Mouse (Mus musculus) spleen, adult 12 weeks (tissue): ENCODE data around the gene Atf5.
A peak's percentile ranks its signal among the peaks of the same experiment; 100 is the strongest.

Source experiments
- DNase-seq: peaks from one replicate; pipeline ENCODE4 v3.0.0; 2022; ENCODE audit warnings: low spot score

Atf5 gene

DNA sequence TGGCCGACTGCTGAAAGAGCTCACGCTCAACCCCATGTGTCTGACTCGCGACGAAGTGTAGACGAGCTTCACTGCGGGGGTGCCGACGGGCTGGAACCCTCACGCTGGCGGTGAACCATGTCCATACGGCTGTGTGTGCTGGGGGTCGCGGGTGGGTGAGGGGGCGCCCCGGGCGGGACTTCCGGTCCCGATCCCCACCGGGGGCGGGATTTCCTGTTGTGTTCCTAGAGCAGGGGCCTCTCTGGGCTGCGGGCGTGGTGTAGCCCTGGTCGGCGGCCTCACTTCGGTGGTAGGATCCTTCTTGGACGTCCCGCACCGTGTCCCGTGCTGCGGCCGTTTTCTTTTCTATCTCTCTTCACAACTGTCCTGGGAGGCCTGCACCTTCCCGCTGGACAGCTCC is 33.7 kb upstream of the Atf5 start:
- no peak for DNase-seq

DNA sequence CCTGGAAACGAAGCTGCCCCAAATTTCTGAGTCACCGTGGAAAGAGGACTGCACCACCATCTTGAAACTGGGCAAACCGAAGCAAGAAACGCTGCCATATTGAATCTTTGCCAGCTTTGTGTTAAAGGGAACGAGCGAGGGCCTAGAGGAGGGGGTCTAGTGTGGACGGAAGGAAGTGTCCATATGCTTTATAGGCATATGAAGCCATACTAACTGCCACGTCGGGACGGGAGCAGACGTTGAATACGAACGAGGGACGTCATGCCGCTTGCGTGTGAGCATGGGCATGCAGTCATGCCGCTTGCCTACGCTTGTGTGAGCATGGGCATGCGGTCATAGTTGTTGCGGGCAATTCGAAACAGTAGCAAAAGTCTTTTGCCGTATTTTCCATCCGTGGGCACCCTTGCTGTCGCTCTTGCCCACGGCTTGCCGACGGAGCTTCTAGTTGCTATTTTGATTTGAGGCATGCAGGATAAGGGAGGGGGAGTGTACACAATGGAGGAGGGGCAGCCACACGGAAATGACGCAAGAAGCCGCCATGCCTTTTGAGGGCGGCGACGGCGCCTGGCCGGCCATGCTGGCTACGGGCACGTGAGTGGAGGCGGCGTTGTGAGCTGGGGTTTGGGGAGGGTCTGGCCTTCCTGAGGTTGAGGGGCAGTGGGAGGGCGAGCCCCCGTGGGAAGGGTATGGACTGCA is 33.1 kb upstream of the Atf5 start:
- DNase-seq = peak; percentile 83

DNA sequence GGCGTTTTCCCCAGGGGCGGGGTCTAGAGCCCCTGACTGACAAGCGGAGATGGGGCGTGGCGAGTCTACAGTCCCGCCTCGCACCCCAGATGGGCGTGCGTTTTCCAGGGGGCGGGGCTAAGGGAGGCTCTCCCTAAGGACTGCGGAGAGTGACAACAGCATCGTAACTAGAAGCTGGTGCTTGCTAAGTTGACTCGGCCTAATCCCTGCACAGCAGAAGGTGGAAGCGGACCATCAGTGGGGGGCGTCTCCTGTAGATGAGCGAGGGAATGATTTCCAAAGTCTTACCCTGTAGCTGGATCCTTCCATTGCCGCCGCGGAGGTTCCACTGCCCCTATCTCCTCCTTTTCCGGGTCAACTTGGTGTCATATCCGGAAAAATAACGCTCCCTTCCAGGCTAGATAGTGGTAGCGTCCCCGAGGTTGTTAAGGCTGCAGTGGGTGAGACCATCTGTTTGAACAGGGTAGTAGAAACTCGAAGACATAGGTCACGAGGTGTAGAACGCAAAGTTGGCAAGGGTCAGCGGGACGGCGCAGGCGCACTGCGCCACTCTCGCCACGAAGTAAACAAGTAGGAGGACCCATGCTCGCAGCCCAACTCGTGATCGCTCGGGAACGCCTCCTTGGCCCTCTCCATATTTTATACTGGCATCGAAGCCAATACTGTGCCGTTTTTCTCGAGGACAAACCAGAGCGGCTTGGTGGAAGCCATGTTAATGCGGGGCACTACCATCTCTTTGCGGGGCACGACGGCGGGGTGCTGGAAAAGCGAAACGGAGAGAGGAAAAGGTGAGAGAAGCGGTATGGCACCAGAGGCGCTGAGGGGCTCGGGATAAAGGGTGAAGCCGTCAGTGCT is 32.3 kb upstream of the Atf5 start, which contains the start of the genes Akt1s1 and Tbc1d17:
TSS of gene Akt1s1 (plus strand) at position 431 of the 855 bp plus-strand sequence.
TSS of gene Tbc1d17 (minus strand) at position 519 of the 855 bp plus-strand sequence.
- DNase-seq = peak; percentile 95

DNA sequence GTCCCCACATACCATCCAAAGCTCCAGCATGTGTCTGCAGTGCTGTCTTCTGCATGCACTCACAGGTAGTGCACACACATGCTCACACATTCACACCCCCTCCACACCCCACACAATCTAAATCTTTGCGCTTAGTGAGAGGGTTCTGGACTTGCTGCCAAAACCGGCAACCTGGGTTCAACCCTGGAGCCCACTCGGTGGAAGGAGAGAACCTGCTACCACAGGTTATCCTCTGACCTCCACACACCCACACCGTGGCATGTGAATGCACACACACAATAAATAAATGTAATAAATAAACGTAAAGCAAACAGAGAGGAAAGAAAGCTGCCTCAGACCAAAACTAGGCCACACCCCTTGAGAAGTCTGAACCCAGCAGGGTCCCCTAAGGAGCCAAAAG is 31.3 kb upstream of the Atf5 start:
- DNase-seq = no peak

DNA sequence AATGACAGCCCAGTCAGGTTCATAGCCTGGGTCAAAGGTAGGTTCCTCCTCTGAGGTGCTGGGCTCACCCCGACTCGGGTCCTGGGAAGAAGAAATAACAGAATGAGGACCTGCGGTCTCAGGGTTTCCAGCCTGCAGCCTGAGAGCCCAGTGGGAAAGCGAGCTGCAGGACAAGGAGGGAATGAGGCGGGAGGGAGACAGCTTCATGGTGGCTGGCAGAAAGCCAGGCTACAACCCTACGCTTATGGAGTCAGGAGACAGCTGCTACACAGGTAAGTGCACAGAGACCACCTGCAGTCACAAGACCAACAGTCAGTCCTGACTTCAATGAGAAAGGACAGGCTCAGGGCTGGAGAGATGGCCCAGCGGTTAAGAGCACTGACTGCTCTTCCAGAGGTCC is 30.3 kb upstream of the Atf5 start:
- no peak for DNase-seq

DNA sequence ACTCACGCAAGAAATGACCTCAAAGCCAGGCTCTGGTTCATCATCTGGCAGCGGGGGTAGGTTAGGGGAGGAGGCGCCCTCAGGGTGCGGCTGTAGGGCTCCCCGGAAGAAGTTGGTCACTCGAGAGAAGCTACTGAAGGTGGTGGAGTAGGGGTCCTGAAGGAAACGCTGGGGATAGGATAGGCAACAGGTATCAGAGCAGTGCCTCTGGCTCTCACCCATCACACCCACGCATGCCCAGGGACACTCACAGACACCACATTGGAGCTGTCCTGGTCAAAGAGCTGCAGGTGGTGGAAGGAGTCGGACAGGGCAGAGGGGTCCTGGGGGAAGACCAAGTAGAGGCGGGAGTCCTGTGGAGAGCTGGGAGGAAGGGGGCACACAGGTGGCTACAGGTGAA is 28.5 kb upstream of the Atf5 start:
- DNase-seq = no peak

DNA sequence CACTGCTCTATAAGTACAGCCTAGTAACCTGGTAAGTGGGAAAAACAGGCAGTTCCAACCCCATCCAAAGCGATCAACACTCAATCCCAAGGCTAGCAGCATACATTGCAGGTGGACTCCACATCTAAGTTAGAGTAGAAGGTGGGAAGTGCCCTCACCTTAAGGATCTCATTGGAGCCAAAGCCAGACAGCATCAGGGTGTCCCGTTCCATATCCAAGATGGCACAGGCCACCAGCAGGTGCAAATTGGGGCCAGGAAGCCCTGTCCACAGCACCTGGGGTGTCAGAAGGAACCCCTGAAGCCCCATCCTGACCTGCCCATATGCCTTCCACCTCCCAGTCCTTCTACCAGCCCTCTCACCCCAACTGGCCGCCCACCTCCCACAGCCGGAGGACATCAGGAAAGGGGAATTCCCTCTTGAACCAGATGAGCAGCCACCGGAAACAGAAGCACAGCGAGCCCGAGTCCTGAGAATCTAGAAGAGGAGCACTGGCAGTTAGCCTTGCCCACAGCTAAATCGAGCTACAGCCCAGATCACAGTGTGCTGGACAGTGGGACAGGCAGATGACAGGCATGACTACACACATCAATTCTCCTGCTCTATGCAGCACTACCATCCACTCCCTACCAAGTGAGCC is 25.5 kb upstream of the Atf5 start:
- DNase-seq = no peak

DNA sequence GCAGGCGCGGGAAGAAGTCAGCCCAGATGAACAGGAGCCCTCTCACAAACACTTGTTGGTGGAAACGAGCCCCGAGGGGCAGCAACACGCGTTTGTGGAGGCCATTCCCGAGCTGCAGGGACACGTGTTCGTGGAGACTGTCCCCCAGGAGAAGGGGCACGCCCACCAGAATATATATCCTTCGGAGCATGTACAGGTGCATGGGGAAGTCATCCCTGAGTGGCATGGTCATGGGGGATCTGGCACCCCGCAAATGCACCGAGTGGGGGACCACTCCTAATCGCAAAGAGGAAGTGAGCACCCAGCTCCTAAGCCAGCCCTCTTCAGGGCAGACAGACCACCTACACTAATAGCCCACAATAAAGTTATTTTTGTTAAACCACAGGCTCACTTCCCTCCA is 24.0 kb upstream of the Atf5 start:
- no peak for DNase-seq

DNA sequence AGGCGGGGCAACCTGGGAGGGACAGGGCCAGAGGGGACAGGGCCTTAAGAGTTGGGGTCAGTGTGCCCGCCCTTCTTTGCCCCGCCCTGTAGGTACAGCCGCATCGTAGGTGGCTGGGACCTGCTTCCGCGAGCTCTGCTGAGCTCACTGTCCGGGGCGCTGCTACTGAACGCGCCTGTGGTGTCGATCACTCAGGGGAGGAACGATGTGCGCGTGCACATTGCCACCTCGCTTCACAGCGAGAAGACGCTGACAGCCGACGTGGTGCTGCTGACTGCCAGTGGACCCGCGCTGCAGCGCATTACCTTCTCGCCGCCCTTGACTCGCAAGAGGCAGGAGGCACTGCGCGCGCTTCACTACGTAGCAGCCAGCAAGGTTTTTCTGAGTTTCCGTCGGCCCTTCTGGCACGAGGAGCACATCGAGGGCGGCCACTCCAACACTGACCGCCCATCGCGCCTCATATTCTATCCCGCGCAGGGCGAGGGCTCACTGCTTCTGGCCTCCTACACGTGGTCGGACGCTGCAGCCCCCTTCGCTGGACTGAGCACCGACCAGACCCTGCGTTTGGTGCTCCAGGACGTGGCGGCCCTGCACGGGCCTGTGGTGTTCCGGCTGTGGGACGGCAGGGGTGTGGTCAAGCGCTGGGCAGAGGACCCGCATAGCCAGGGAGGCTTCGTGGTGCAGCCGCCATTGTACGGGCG is 23.2 kb upstream of the Atf5 start:
- DNase-seq = no peak

DNA sequence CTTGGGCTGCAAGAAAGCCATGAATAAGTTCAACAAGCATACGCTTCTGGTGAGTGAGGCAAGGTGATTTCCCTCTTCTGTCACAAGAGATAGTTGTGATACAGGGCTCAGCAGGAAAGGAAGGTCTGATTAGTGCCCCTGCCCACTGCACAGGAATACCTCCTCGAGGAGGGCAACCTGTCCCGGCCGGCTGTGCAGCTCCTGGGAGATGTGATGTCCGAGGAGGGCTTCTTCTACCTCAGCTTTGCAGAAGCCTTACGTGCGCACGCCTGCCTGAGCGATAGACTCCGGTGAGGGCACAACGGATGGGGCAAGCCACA is 22.7 kb upstream of the Atf5 start:
- no peak for DNase-seq

DNA sequence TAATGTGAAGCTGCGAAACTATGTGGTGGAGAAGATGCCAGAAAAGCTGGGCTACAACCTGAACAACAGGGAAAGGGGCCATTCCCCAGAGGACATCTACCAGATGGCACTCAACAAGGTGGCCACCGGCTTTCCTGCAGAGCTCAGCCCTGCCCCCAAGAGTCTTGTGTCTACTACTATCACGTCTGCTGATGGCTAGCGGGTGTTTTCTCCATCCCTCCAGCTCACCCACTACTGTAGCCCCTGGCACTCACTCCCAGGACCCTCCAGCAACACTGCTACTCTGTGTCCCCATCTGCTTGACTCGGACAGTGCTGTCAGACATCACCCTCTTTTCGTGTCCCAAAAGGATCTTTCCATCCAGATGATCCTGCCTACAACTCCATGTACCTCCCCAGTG is 21.6 kb upstream of the Atf5 start:
- DNase-seq = no peak

DNA sequence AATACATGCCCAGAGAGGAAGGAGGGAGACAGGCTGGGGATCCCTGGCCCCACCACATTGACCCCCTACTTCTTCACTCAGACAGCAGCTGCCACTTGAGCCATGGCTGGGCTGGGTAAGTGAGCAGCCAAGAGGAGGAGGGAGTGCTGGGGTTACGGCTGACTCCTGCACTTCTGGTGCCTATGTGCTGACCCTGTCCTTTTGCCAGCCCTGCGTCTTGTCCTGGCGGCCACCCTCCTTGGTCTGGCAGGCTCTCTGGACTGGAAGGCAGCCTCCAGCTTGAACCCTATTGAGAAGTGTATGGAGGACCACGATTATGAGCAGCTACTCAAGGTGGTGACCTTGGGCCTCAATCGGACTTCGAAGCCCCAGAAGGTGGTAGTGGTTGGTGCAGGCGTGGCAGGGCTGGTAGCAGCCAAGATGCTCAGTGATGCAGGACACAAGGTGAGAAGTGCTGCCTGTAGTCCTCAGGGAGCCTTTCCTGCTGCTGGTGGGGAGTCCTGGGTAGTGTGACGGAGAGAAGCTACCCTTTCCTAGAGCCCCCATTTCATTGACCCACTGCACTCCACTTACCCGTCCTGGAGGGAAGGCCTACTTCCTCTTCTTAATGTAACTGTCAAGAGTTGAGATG is 20.1 kb upstream of the Atf5 start:
- no peak for DNase-seq

DNA sequence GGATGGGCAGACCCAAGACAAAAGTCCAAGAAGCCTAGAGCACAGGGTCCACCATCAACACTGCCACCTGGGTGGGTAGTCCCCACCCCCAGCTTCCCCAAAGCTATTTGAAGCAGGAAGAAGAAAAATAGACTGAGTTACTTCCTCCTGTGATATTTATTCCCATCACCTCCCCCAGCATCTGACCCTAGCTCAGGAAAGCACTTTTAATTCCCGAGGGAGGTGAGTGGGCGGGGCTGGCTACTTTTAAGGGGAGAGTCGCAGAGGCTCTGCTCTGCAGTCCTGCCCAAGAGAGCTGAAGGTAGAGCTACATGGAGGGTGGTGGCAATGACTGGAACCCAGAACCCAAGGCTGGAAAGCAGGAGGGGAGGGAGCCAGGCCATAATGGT is 19.6 kb upstream of the Atf5 start:
- DNase-seq = no peak

DNA sequence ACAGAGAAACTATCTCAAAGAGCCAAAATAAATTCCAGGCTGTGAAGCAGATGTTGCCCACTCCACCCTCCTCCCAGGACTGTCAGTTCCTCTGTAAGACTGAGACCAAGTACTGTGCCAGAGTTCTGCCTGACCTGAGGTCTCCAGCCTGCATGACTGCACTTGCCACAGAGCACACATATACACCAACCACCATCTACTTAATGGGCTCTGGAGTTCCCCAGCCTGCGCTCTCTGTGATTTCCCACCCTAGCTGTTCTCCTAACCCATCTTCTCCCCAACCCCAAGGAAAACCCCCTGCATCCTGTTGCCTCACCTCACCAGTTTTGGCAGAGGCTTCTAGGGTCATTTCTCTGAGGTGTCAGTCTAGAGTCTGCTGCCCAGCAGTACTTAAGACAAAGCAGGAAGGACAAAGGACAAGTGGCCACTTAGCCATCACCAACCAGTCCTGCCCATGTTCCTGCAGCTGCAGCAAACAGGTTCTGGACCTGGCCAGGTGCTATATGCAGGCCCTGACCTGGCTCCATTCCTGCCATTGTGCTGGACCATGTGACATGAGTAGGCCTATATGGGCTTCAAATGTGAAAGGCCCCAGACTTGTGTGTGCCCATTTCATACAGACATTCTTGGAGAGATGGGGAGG is 19.0 kb upstream of the Atf5 start:
- DNase-seq = no peak

DNA sequence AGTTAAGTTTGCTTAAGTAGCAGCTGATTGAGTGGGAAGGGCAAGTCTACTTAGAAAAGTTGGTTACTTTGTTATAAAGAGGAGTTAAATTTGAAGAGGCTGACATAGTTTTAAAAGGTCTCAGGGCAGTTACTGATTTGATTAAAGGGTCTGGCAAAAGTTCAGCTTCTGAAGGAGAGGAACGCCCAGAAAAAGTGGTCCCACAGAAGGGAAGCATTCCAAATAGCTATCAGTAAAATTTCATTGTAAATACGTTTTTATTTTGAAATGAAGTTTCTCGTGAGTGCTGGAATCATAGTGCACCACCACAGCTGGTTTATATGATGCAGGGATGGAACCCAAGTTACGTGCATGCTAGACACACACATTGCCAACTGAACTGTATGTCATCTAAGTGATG is 16.3 kb upstream of the Atf5 start:
- DNase-seq = no peak

DNA sequence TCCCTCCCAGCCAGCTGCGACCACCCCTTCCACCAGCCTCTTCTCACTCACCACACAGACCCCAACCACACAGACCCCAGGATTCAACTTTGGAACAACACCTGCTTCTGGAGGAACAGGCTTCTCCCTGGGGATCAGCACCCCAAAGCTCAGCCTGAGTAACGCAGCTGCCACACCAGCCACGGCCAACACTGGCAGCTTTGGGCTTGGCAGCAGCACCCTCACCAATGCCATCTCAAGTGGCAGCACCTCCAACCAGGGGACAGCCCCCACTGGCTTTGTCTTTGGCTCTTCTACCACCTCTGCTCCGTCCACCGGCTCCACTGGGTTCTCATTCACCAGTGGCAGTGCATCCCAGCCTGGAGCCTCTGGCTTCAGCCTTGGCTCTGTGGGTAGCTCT is 12.2 kb upstream of the Atf5 start:
- no peak for DNase-seq

DNA sequence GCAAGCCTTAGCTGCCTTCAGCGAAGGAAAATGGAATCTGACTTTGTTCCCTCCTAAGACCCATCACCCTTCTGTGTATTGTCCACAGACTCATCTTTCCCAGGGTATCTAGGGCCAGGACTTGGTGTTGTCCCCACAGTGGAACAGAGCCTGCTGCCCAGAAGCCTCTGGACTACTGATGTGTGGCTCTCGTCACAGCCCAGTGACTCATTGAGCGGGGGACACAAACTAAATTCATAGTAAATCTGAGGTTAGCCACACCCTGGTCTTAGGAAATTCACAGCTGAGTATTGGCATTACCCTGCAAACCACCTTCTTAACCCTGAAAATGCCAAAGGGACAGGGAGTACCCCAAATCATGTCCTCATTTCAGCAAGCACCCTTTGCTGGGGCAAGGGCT is 10.3 kb upstream of the Atf5 start:
- DNase-seq = no peak

DNA sequence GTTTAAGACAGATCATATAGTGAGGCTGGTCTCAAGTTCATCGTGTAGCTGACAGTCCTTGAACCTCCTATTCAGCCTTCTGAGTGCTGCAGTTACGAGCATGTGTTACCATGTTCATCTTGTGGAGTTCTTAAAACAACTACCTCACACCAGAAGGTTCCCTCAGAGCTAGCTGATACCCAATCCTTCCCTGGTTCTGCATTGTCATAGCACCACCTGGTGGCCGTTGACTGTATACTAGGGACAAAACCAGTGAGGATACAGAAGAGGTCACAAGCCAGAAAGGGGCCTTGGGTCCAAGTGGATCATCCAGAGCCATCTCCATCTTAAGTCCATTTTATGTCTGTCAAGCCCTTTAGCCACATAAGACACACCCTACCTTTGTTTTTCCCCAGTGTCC is 8.4 kb upstream of the Atf5 start:
- DNase-seq = peak; percentile 65

DNA sequence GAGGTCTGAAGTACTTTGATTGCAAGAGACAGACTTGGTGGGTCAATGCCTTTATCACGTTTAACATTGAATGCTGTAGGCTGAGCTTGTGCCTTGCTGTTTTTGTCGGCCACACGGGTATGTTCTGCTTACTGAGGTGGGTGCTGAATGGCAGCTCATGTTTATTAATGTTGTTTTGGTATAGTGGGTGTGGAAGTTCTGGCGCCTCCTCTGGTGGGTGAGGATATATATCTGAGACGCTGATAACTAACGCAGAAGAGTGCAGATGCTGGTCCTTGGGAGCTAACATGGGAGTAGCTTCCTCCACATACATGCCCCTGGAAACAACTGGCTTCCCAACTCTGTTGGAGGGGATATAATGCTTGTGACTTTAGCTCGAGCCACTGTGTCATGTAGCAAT is 7.0 kb upstream of the Atf5 start:
- no peak for DNase-seq

DNA sequence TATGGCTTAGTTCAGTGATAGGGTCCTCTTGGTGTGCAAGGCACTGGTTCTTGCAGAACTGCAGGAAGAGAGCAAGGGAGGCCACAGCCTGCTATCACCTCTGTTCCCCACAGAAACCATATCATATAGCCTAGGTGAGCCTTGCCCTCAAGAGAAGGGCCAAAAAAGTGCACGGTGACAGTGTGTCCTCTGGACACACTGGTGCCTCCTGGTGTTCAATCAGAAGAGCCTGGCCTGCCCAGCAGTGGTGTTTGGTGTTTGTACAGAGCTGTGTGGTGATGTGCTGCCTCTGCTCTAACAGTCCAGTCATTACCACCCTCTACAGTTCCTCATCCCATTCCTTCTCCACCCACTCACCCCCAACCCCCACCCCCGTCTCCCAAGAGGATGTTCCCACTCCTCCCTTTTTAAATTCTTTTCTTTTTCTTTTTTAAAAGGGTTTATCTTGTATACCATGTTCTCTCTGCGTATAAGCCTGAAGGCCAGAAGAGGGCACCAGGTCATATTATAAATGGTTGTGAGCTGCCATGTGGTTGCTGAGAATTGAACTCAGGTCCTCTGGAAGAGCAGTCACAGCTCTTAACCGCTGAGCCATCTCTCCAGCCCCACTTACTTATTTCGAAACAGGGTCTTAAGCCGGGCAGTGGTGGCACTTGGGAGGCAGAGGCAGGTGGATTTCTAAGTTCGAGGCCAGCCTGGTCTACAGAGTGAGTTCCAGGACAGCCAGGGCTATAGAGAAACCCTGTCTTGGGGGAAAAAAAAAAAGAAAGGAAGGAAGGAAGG is 5.4 kb upstream of the Atf5 start:
- DNase-seq = no peak

DNA sequence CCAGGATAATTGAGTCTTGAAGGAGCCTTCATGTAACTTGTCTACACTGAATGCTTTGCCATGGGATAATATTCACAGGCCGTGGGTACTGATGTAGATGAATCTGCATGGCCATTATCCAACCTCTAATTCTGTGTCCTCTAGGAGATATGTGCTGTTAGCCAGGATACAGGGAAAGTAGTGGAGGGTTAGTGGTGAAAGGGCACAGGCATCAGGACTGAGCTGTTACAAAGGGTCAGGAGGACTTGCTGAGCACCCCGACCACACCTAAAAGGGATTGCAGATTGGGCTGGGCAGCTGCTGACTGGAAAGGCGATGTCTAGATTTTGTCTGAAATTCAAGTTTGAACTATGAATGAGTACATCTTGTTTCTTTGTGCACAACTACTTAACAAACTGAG is 4.1 kb upstream of the Atf5 start:
- DNase-seq = no peak
